7 mouse cellular contexts compared by ENCODE assay signal in genomic region chr2:101885768-101886438, GRCm38 (mm10). TPM values are rescaled to one million over a fixed set of nuclear protein-coding genes. Genes with fewer than 3 reads are reported as not detected.
DNase-seq lines count a peak whose midpoint lies in the region; ATAC-seq lines count a peak whose summit lies in the region.

TSS of gene Commd9 (plus strand) at chr2:101886247.

- intact Hi-C loops in left cerebral cortex, postnatal 36 days (cut with DNase I), result no loop called here

- H3K27ac ChIP-seq in intestine, embryonic 16.5 days (ENCODE audit: low read length), result no peak within 1 kb of the TSS
- no peak within 1 kb of the TSS for H3K27ac ChIP-seq in midbrain, embryonic 11.5 days (ENCODE audit: low read depth, low read length)

- H3K4me1 ChIP-seq in intestine, embryonic 16.5 days (ENCODE audit: control insufficient read depth, insufficient read depth, low read length), result peaks cover 4% of the 10 kb centered on the region
- H3K4me1 ChIP-seq in midbrain, embryonic 11.5 days (ENCODE audit: control insufficient read depth, insufficient read depth, low read length), result peaks cover 2% of the 10 kb centered on the region; the same call in 1 of the 2 replicates

- WGBS in intestine, embryonic 16.5 days, result 13% methylated on average over 22 of the region's 22 CpGs
- 12% methylated on average over 22 of the region's 22 CpGs for WGBS in midbrain, embryonic 11.5 days

- peak; percentile 97 for ATAC-seq in intestine, embryonic 16.5 days
- peak; percentile 98 for ATAC-seq in midbrain, embryonic 11.5 days (ENCODE audit: low FRiP score)

- H3K9ac ChIP-seq in intestine, embryonic 16.5 days (ENCODE audit: low read depth, low read length), result peak within 1 kb of the TSS; percentile 78
- H3K9ac ChIP-seq in midbrain, embryonic 11.5 days (ENCODE audit: low read length), result peak within 1 kb of the TSS; percentile 60

- DNase-seq in adrenal gland, adult 8-10 months, result peak; percentile 94
- DNase-seq in embryo, embryonic 9.5 days (ENCODE audit: extremely low spot score), result peak; percentile 91
- peak; percentile 77 to 93 for DNase-seq in gastrocnemius, postnatal 4 days (ENCODE audit: low spot score in 2 of 2)
- peak; percentile 94 to 95 for DNase-seq in left cerebral cortex, postnatal 36 days (ENCODE audit: low spot score in 2 of 2)
- peak; percentile 99 for DNase-seq in midbrain, embryonic 11.5 days (ENCODE audit: low spot score, missing footprints)
- peak; percentile 89 for DNase-seq in skeletal muscle tissue, adult 2 months (ENCODE audit: low read depth, low spot score)

- H3K4me2 ChIP-seq in intestine, embryonic 16.5 days (ENCODE audit: low read depth, low read length), result peak within 1 kb of the TSS; percentile 64
- H3K4me2 ChIP-seq in midbrain, embryonic 11.5 days, result peak within 1 kb of the TSS; percentile 65

- H3K36me3 ChIP-seq in intestine, embryonic 16.5 days (ENCODE audit: control insufficient read depth, insufficient read depth, low read length), result no peaks in the 10 kb centered on the region
- H3K36me3 ChIP-seq in midbrain, embryonic 11.5 days (ENCODE audit: control insufficient read depth, insufficient read depth, low read length), result no peaks in the 10 kb centered on the region

- no peaks in the 10 kb centered on the region for H3K27me3 ChIP-seq in intestine, embryonic 16.5 days (replicated peaks; ENCODE audit: control insufficient read depth, insufficient read depth, low read length)
- no peaks in the 10 kb centered on the region for H3K27me3 ChIP-seq in midbrain, embryonic 11.5 days (ENCODE audit: control insufficient read depth, insufficient read depth, low read length)

- no peaks in the 10 kb centered on the region for H3K9me3 ChIP-seq in intestine, embryonic 16.5 days (ENCODE audit: control insufficient read depth, low read length)
- H3K9me3 ChIP-seq in midbrain, embryonic 11.5 days (ENCODE audit: control insufficient read depth, low read length), result no peaks in the 10 kb centered on the region

- peak within 1 kb of the TSS; percentile 78 for H3K4me3 ChIP-seq in intestine, embryonic 16.5 days (ENCODE audit: low read length)
- H3K4me3 ChIP-seq in midbrain, embryonic 11.5 days (ENCODE audit: low read depth, low read length), result peak within 1 kb of the TSS; percentile 50

RNA-seq across cellular contexts. Expression of gene Commd9, which starts in this region (rescaled TPM):
- 10 to 100 TPM; 42.1 to 54.8 (median 44.4) TPM for total RNA-seq in adrenal gland, adult 8-10 months (2022)
- 10 to 100 TPM; 41.1 to 45.0 TPM for total RNA-seq in gastrocnemius, postnatal 4 days (2021)
- 79.1 and 82.8 TPM in 2 replicates for polyA plus RNA-seq in intestine, embryonic 16.5 days (2015; fragmentation: Nextera tagmentation; extraction: Ambion mirVana)
- total RNA-seq in left cerebral cortex, postnatal 36 days (2021), result 10 to 100 TPM; 41.4 to 41.9 TPM
- 69.8 and 75.0 TPM in 2 replicates for polyA plus RNA-seq in midbrain, embryonic 11.5 days (2014; fragmentation: Nextera tagmentation; extraction: Ambion mirVana)
